Mouse (Mus musculus) left cerebral cortex, postnatal 10 days (tissue): ENCODE data around the gene Scap. TPM values are rescaled to one million over a fixed set of nuclear protein-coding genes. Genes with fewer than 3 reads are reported as not detected.
"Not testable (repeated sequence)": the region's sequence is repeated elsewhere in the genome, so short reads cannot be mapped to it uniquely, and the experiment has no call there.

Experiments used
- DNase-seq, 2 experiments: peaks; one replicate each; pipeline ENCODE4 v3.0.0; 2021 to 2022; ENCODE audit warnings: low spot score in 2 of 2, mixed read lengths in 1 of 2; ENCODE audit errors: extremely low spot score in 1 of 2
- intact Hi-C: fragments of 180-260 bp; cut with DNase I; formaldehyde crosslinking; loops from one replicate; pipeline ENCODE4 v1.15.1; 2025
- total RNA-seq, 2 experiments: library from RNA; stranded (reverse); gene quantifications; 2 replicates each; pipeline ENCODE4 v1.2.3; 2021

Scap gene
- total RNA-seq, 2 experiments from 2014 or later, result 98.0 to 106 TPM

- DNase-seq, result no peak
- intact Hi-C loops, result no loop called here
These were observed 4.0 kb upstream of the Scap start for GRCm38 (mm10) chr9:110328946-110329630.

DNA sequence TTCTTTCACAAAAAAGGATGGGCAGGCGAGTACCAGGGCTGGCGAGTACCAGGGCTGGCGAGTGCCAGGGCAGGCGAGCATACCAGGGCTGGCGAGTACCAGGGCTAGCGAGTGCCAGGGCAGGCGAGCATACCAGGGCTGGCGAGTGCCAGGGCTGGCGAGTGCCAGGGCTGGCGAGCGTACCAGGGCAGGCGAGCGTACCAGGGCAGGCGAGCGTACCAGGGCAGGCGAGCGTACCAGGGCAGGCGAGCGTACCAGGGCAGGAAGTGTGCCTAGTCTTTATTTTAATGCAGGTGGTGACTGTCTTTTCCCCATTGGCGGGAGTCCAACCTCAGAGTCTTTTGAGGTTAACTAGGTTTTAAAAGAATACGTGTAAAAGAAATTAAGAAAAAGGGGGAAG lies 3.4 kb upstream of the Scap start:
- no peak for DNase-seq

DNA sequence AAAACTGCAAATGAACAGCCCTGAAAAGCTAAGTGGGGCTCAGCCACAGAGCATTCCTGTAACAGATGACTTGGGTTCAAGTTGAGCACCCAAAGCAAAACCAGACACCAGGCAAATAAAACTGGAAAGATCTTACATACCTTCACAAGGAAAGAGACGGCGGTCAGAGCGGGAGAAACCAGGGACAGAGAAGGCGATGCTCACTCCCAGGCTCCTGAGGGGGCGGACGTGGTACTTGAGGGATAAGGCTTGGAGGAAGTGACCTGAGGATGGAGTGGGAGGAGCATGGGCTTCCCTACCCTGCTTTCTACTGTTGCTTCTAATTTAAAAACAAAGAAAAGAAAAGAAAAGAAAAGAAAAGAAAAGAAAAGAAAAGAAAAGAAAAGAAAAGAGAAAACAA lies 2.7 kb upstream of the Scap start:
- intact Hi-C loops, result no loop called here
- DNase-seq, result no peak

More for the DNA sequence above, 3.4 kb upstream of the Scap start:
- intact Hi-C loops, result no loop called here

DNA sequence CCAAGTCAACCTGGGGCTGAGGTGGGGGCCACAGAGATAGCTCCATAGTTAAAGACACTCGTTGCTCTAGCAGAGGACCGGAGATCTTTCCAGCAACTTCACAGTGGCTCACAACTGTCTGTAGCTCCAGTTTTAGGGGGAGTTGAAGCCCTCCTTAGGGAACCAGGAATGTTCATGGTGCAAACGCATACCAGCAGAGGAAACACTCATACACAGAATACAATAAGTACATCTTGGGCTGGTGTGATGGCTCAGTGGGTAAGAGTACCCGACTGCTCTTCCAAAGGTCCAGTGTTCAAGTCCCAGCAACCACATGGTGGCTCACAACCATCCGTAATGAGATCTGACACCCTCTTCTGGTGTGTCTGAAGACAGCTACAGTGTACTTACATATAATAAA lies 2.2 kb upstream of the Scap start:
- intact Hi-C loops, result not testable (repeated sequence)

DNA sequence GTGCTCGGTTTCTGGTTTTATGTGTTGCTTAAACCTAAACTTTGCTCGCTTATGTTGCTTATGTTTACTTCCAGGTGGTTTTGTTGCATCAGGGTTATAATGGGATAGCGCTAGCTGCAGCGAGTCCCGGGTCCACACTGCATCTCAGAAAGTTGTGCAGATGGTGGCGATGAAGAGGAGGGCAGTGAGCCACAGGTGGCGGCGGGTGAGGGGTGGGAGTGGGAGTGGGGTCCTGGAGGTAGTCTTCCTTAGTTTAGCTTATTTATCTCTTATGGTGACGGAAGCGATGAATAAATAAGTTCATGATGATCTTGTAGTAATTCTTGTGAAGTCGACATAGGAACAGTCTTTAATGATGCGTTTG lies 790 bp downstream of the Scap start:
- DNase-seq, result no peak
- intact Hi-C loops, result no loop called here

More for the DNA sequence above, 2.2 kb upstream of the Scap start:
- not testable (repeated sequence) for DNase-seq

DNA sequence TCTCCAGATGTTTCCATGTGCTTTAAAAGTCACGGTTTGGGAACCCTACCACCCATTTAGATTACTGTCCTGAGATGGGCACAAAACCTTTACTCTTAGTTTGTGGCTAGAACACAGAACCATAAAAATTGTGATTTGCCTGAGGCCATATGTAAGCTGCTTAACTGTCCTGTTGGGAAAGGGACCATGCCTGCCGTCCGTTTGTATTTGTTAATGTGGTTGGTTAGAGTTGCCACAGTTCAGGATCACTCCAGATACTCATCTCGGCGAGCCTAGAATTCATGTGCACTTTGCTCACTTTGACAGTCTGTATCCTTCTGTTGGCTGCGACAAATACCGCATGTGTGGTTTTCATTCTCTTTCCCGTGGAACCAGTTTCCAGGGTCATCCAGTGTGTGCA lies 1.8 kb downstream of the Scap start:
- no peak for DNase-seq
- intact Hi-C loops, result no loop called here

GRCm38 (mm10) chr9:110340037-110340750 lies 7.1 kb downstream of the Scap start:
- intact Hi-C loops, result no loop called here
- no peak for DNase-seq

DNA sequence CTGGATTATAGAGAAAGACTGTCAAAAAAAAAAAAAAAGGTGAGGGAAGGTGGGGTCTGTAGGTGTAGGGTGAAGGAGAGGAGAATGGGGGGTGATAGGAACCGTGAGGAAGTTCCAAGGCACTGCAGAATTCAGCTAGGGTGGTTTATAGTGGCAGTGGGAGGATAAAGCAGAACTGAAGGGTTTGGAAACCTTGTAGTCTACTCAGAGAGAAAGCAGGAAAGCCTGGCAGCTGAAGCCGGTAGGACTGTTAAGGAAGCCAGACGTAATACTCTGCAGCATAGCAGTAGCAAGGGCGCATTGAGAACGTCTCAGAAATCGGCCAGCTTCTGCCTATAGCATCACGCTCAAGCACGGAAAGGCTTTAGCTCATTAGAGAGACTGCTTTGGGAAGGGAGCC lies 8.9 kb downstream of the Scap start:
- intact Hi-C loops, result no loop called here
- DNase-seq, result no peak

GRCm38 (mm10) chr9:110343805-110344204 lies 10.7 kb downstream of the Scap start:
- DNase-seq, result no peak
- intact Hi-C loops, result no loop called here

DNA sequence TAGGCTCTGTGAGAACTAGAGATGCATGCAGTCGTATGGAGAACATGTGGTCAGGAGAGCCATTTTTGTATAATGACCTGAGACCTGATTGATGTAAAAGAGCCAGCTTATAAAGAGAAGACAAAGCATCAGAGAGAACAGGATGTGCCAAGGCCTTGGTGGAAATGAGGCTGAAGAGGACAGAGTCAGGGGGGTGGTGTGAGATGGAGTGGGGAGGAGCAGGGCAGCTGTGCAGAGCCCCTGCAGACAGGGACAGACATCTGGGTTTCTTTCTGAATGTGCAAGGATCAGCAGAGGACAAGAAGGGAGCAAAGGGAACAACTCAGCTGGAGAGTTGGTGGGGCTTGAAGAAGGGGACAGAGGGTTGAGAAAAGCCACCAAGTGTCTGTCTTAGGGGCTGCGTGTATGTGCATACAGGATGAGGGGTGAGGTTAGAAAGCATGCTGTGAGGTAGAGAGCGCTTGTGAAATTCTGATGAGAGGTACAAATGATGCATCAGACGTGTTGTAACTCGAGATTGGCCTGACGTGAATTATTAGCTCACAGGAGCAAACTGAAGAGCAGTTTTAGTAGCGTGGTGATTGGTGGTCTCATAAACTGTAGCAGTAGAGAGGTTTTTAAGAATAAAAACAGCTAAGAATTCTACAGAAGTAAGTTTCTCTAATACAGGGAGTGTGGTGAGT lies 12.1 kb downstream of the Scap start:
- intact Hi-C loops, result no loop called here
- DNase-seq, result no peak

- no peak for DNase-seq
- intact Hi-C loops, result no loop called here
These were observed 15.8 kb downstream of the Scap start for GRCm38 (mm10) chr9:110348899-110349298.

DNA sequence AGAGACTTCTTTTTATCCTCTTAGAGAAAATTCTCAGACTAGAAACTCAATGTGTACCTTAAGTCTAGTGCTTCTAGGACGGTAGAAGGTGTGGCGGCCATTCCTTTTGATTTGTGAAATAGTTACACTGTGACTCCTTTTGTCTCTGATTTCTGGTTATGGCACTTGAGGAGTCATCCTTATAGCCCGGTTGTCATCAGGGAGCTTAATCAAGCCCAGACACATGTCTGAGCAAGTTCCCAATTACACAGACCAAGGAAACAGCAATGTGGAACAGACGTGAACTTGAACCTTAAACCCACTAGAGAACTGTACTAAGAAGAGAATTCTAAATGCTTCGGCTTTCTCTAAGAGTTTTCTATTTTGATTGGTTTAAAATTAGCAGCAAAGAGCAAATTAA lies 17.1 kb downstream of the Scap start:
- intact Hi-C loops, result no loop called here
- no peak for DNase-seq

DNA sequence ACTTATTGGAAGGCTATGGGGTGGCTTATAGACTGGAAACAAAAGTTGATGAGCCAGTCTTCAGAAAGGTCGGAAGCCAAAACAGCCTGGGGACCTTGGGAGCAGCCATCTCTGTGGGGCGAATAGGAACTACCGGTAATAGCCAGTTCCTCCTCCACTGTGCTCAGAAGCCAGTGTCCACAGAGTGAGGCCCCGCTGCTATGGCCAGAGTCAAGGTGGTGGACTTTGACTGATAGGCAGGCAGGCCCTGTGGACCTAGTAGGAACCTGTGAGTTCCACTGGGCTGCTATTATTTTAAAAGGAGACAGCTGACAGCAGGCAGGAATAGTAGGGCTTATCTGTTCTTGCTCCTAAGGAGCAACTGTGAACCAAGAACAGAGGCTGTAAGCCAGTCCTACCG lies 17.5 kb downstream of the Scap start:
- intact Hi-C loops, result no loop called here

DNA sequence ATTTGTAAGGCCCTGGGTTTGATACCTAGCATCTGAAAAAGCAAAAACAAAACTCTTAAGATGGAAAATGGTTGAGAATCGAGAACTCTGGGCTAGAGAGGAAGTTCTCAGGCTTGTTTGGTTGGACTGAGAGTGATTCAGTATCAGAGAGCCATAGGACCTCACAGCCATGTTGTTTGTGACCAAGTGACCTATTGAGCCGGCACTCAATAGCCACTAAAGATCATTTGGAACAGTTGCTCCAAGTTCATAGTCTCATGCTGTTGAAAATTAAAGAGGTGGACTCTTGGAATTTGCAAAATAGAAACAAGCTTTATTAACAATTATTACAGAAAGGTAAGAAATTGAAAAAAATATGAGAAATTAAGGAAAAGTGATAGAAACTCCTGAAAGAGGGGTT lies 18.3 kb downstream of the Scap start:
- DNase-seq, result no peak
- intact Hi-C loops, result no loop called here

More for the DNA sequence above, 17.5 kb downstream of the Scap start:
- no peak for DNase-seq

DNA sequence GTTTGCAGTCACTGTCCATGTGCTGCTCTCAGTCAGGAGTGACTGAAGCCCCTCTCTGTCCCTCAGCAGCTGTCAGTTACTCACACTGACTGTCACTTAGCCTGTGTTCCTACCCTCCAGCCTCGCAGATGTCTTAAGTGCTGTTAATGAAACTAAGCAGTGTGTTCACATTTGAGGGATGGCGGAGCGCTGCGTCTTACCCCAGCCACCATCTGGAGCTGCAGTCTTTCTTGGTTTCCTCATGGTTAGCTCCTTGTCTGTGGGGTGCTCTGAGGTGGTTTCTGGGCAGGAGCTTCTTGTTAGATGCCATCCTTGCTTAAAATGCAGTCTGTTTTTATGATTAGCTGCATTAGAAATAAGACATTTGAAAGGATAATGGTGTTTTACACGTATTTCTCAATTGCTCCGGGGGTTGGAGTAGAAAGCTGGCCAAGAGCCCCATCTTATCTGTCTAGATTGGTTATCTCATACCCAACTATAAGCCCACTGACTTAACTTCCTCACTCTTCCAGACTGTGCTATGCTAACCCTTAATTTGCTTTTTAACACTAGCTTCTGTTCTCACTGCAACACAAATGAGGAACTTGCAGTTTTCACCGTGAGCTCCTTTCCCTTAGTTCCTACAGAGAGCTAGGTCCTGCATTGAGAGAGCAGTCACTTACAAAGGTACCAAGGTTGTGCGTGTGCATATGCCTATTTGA lies 19.0 kb downstream of the Scap start:
- intact Hi-C loops, result no loop called here
- DNase-seq, result no peak

DNA sequence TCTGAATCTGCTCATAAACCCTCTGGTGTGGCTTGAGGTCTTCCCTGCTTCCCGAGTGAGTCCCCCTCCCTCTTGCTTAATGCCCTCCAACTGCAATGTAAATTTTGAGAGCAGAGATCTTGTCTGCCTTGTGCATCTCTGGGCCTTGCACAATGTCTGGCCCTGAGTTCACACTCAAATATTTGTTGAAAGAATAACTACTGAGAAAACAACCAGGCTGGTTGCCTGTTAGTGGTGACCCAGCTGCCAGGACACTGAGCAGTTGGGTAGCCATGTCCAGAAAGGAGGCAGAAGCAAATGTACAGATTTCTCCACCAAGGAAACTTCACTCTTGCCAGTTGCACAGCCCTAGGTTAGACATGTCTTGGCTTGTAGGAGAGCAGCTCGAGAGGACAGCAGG lies 25.3 kb downstream of the Scap start:
- intact Hi-C loops, result no loop called here
- no peak for DNase-seq

GRCm38 (mm10) chr9:110361299-110361698 lies 28.2 kb downstream of the Scap start:
- intact Hi-C loops, result no loop called here
- DNase-seq, result no peak

DNA sequence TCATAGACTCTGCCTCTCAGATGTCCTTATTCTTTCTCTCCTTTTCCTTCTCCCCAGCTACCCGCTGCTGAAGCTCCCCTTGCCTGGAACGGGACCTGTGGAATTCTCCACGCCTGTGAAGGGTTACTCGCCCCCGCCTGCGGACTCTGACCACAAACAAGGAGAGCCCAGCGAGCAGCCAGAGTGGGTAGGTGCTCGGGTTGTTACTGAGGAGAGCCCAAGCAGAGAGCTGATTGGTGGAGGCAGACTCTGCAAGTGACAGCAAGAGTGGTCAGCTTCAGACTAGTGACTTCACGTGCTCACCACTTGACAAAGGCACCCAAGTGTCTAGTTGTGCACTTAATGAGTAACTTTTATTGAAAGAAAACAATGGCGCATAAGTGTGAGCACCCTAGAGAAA lies 29.2 kb downstream of the Scap start:
- no peak for DNase-seq
- intact Hi-C loops, result no loop called here

GRCm38 (mm10) chr9:110366746-110367145 lies 33.7 kb downstream of the Scap start:
- intact Hi-C loops, result no loop called here
- DNase-seq, result no peak

- intact Hi-C loops, result no loop called here
- no peak for DNase-seq
These were observed 36.8 kb downstream of the Scap start for GRCm38 (mm10) chr9:110369860-110370259.
